Mouse (Mus musculus) liver, postnatal 0 days (tissue): ENCODE results near the gene Fcgr1. TPM values are rescaled to one million over a fixed set of nuclear protein-coding genes. Genes with fewer than 3 reads are reported as not detected.
"Not testable (repeated sequence)": the region's sequence is repeated elsewhere in the genome, so short reads cannot be mapped to it uniquely, and the experiment has no call there.

Experiments used
- ATAC-seq: fragments of 200-750 bp; cut with Nextera tagmentation; 2 replicates; pipeline ENCODE4 v1.8.0; 2017; ENCODE audit warnings: mild to moderate bottlenecking, moderate library complexity
- DNase-seq: peaks from one replicate; pipeline ENCODE4 v3.0.0-alpha.2; 2016
- H3K27ac ChIP-seq: fragments of 300-500 bp; sonication (generic); 2 replicates; pipeline ENCODE4 v1.5.1; 2014; ENCODE audit warnings: antibody characterized with exemption, moderate library complexity, mild to moderate bottlenecking, low read depth
- H3K27me3 ChIP-seq: fragments of 300-500 bp; sonication (generic); 2 replicates; pipeline ENCODE4 v1.6.1; 2014; ENCODE audit warnings: low read length, control low read depth, mixed read lengths; ENCODE audit not compliant: insufficient read depth
- H3K36me3 ChIP-seq: fragments of 300-500 bp; sonication (generic); replicated peaks from 2 replicates; pipeline ENCODE4 v1.6.1; 2014; ENCODE audit warnings: mild to moderate bottlenecking, control low read depth, low read length, moderate library complexity, mixed read lengths; ENCODE audit not compliant: insufficient read depth
- H3K4me1 ChIP-seq: fragments of 300-500 bp; sonication (generic); 2 replicates; pipeline ENCODE4 v1.6.1; 2014; ENCODE audit warnings: antibody characterized with exemption, mild to moderate bottlenecking, control low read depth; ENCODE audit not compliant: insufficient read depth
- H3K4me2 ChIP-seq: fragments of 300-500 bp; sonication (generic); 2 replicates; pipeline ENCODE4 v1.6.1; 2014; ENCODE audit warnings: low read depth, mild to moderate bottlenecking, low read length, moderate library complexity, mixed read lengths
- H3K4me3 ChIP-seq: fragments of 300-500 bp; sonication (generic); 2 replicates; pipeline ENCODE4 v1.5.1; 2014; ENCODE audit warnings: low read depth, low read length
- H3K9ac ChIP-seq: fragments of 300-500 bp; sonication (generic); replicated peaks from 2 replicates; pipeline ENCODE4 v1.6.1; 2014; ENCODE audit warnings: mild to moderate bottlenecking, moderate library complexity
- H3K9me3 ChIP-seq: fragments of 300-500 bp; sonication (generic); 2 replicates; pipeline ENCODE4 v1.6.1; 2016; ENCODE audit warnings: mild to moderate bottlenecking, control low read depth, low read length, mixed read lengths
- CTCF ChIP-seq: sonication (generic); IDR thresholded peaks from 2 replicates; pipeline ENCODE4 v1.5.1; 2016; ENCODE audit warnings: antibody characterized with exemption, low read depth
- EP300 ChIP-seq: IDR thresholded peaks from 2 replicates; pipeline ENCODE4 v1.6.1; 2016; ENCODE audit warnings: antibody characterized with exemption, low read depth, mild to moderate bottlenecking
- WGBS: fragments of 180-500 bp; shearing (Covaris S2); extraction: QIAGEN DNeasy Blood & Tissue Kit; methylation state at CpG from one replicate; pipeline ENCODE4 v1.1.7; 2014; ENCODE audit not compliant: insufficient replicate concordance; 5-methylcytosine and 5-hydroxymethylcytosine counted together
- polyA plus RNA-seq: library from polyadenylated mRNA; unstranded; fragments of >200 nt; fragmentation: Nextera tagmentation; extraction: Ambion mirVana; gene quantifications from 2 replicates; pipeline ENCODE4 v1.2.1, GENCODE M21; 2015

Gene Fcgr1
- polyA plus RNA-seq, 1 experiment from 2014 or later = 6.2 TPM

- DNase-seq (no peak), ATAC-seq (peak; percentile 11; the same call in 1 of the 2 replicates)
- H3K4me3 ChIP-seq = peak overlapping the region; percentile 40
- H3K9me3 ChIP-seq = no peaks in the 10 kb centered on the region
- no peak for TF ChIP-seq EP300
- no peak for TF ChIP-seq CTCF
- no peaks in the 10 kb centered on the region for H3K36me3 ChIP-seq
- H3K9ac ChIP-seq = peak overlapping the region; percentile 41
- H3K4me1 ChIP-seq = no peaks in the 10 kb centered on the region
- peak overlapping the region; percentile 67 for H3K4me2 ChIP-seq
- no peak overlapping the region for H3K27ac ChIP-seq
- peaks cover 51% of the 10 kb centered on the region for H3K27me3 ChIP-seq
- WGBS = 2% methylated on average over 12 of the region's 18 CpGs
Measured at GRCm38 (mm10) chr3:96327647-96328046, 33.9 kb upstream of the Fcgr1 start.

- ATAC-seq = no peak
- DNase-seq = no peak
- Histone ChIP-seq H3K27me3 (peaks cover 51% of the 10 kb centered on the region), H3K9ac (no peak overlapping the region), H3K4me3 (no peak overlapping the region), H3K9me3 (no peaks in the 10 kb centered on the region), H3K4me1 (no peaks in the 10 kb centered on the region), H3K27ac (no peak overlapping the region), H3K4me2 (peak overlapping the region; percentile 67), H3K36me3 (no peaks in the 10 kb centered on the region)
- WGBS = 5% methylated on average over 6 of the region's 6 CpGs
- TF ChIP-seq CTCF (peak; percentile 68), EP300 (no peak)
Measured at GRCm38 (mm10) chr3:96327131-96327530, 33.4 kb upstream of the Fcgr1 start.

GRCm38 (mm10) chr3:96323806-96324205 lies 30.0 kb upstream of the Fcgr1 start:
- H3K9ac ChIP-seq, H3K9me3 ChIP-seq, H3K4me3 ChIP-seq, H3K4me1 ChIP-seq, DNase-seq, H3K27ac ChIP-seq, ATAC-seq, H3K4me2 ChIP-seq, H3K36me3 ChIP-seq: not testable (repeated sequence)
- peaks cover 36% of the 10 kb centered on the region for H3K27me3 ChIP-seq
- WGBS = 57% methylated on average over 6 of the region's 6 CpGs

GRCm38 (mm10) chr3:96322609-96323008 lies 28.8 kb upstream of the Fcgr1 start:
- no peak overlapping the region for H3K9ac ChIP-seq
- no peak overlapping the region for H3K4me2 ChIP-seq
- H3K4me3 ChIP-seq = no peak overlapping the region
- ATAC-seq (no peak), DNase-seq (no peak)
- H3K27ac ChIP-seq = no peak overlapping the region
- 25% methylated on average over 10 of the region's 10 CpGs for WGBS
- peaks cover 29% of the 10 kb centered on the region for H3K27me3 ChIP-seq
- H3K9me3 ChIP-seq = no peaks in the 10 kb centered on the region
- no peaks in the 10 kb centered on the region for H3K4me1 ChIP-seq
- H3K36me3 ChIP-seq = no peaks in the 10 kb centered on the region
- no peak for TF ChIP-seq EP300
- TF ChIP-seq CTCF = no peak

- TF ChIP-seq EP300 = no peak
- TF ChIP-seq CTCF = no peak
- H3K4me1 ChIP-seq = no peaks in the 10 kb centered on the region
- H3K4me3 ChIP-seq = no peak overlapping the region
- no peaks in the 10 kb centered on the region for H3K36me3 ChIP-seq
- no peaks in the 10 kb centered on the region for H3K9me3 ChIP-seq
- H3K27me3 ChIP-seq = peaks cover 24% of the 10 kb centered on the region
- H3K9ac ChIP-seq = no peak overlapping the region
- H3K4me2 ChIP-seq = no peak overlapping the region
- ATAC-seq = no peak
- no peak for DNase-seq
- 19% methylated on average over 15 of the region's 15 CpGs for WGBS
- H3K27ac ChIP-seq = no peak overlapping the region
Measured at GRCm38 (mm10) chr3:96321891-96322290, 28.1 kb upstream of the Fcgr1 start.

- H3K27me3 ChIP-seq = peaks cover 13% of the 10 kb centered on the region
- not testable (repeated sequence) for H3K4me2 ChIP-seq, H3K4me3 ChIP-seq, H3K9me3 ChIP-seq, ATAC-seq, H3K4me1 ChIP-seq, H3K27ac ChIP-seq, H3K9ac ChIP-seq, DNase-seq, H3K36me3 ChIP-seq
- WGBS = 88% methylated on average over 11 of the region's 13 CpGs
Measured at GRCm38 (mm10) chr3:96320003-96320402, 26.2 kb upstream of the Fcgr1 start.
